Mouse (Mus musculus) megakaryocyte, adult 5-6 weeks (primary cell): ENCODE data around the gene Vkorc1. TPM values are rescaled to one million over a fixed set of nuclear protein-coding genes. Genes with fewer than 3 reads are reported as not detected.
"Not testable (repeated sequence)": the region's sequence is repeated elsewhere in the genome, so short reads cannot be mapped to it uniquely, and the experiment has no call there.

Experiments
- ATAC-seq: 2 replicates; pipeline ENCODE4 v1.8.0; 2016; ENCODE audit warnings: mild to moderate bottlenecking, inconsistent platforms; ENCODE audit not compliant: poor library complexity, severe bottlenecking
- total RNA-seq, 2 experiments: library from RNA; stranded (forward) in 1 of 2; stranded (reverse) in 1 of 2; fragments of 153-499, 151-499 nt in 1 of 2; fragments of 221-1000, 200-1000 nt in 1 of 2; gene quantifications; 2 replicates each; pipeline versions ENCODE4 v1.2.3 to v1.2.4; 2015 to 2017

The Vkorc1 gene
- total RNA-seq, 2 experiments from 2014 or later: 5.5 to 59.6 TPM

DNA sequence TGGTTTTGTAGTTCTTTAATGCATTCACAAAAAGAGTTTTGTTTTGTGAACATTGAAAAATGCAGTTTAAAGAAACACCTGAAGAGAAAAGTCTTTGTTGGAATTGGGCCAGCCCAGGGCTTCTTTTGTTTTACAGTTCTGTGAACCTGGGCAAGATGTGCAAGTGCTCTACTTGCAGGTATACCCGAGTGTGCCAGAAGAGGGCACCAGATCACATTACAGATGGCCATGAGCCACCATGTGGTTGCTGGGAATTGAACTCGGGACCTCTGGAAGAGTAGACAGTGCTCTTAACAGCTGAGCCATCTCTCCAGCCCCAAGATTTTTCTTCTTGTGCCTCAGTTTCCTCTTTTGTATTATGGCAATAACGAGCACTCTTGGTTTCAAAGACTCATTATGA, 22.8 kb upstream of the Vkorc1 start:
- 0 out of 2 replicates have a peak, but pooled peaks have one; percentile 23 for ATAC-seq

DNA sequence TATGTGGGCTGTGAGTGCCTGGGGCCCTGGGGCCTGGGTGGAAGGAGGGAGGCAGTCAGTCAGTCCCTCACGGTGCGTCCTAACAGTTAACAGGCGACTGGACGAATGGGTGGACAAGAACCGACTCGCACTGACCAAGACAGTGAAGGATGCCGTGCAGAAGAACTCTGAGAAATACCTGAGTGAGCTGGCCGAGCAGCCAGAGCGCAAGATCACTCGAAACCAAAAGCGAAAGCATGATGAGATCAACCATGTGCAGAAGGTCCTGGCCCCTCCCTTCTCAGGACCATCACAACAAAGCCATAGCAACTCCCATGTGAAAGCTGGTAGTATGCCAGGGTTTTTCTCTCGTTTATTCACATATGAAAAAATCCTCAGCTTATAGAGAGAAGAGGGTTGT, 19.9 kb upstream of the Vkorc1 start:
- no peak for ATAC-seq

DNA sequence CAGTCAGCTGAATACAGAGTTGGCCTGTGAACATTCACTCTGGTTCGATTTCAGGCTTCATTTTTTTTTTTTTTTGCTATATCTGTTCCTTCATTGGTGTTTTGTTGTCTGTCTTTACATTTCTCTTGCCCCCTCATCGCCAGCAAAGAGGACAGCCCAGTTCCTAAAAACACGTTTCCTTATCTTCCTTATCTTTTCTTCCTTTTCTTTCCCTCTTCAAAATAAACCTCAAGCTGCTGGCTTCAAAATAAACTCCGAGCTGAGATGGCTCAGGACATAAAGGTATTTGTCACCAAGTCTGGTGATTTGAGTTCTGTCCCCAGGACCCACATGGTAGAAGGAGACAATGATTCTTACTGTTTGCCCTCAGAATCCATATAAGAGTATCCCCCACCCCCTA, 17.5 kb upstream of the Vkorc1 start:
- ATAC-seq: no peak

DNA sequence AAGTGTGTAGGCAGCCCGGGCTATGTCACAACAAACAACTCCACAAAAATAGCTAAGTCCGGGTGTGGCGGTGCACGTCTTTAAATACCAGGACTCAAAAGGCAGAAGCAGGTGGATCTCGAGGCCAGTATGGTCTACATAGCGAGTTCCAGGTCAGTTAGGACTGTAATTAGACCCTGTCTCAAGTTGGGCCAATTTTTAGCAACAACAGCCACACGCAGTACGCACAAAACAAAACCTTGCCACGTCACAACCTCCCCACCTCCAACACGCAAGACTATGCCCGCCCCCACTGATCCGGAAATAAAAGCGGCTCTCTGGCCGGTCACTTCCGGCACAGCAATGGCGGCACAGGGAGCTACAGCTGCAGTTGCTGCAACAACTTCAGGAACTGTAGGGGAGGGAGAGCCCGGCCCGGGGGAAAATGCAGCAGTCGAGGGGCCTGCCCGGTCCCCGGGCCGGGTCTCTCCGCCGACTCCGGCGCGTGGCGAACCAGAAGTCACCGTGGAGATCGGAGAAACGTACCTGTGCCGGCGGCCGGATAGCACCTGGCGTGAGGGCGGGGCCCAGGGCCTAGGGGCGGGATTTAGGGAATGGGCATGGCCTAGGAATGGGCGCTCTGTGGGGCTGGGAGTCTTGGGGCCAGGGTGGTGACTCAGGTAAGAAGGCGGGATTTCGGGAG, 16.9 kb upstream of the Vkorc1 start, which contains the start of gene Kat8:
TSS of gene Kat8 (plus strand) at position 327 of the 682 bp plus-strand sequence.
- peak; percentile 100 for ATAC-seq

DNA sequence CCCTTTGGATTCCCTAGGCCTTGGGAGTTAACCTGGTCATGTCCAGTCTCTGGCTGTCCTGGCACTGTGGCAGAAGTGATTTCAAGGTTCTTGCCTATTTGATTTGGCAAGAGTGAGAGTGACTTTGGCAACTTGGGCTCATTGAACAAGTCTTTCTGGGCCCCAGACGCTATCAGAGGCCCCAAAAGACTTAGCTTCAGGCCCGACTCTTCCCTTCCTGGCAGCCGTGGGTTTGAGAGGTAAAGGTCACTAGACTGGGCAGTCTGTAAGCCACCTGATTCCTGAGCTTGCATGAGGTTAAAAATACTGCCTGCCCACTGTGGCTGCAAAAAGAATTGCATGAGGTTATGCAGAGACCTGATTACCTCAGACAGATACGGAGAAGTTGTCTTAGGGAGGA, 13.2 kb upstream of the Vkorc1 start:
- no peak for ATAC-seq

DNA sequence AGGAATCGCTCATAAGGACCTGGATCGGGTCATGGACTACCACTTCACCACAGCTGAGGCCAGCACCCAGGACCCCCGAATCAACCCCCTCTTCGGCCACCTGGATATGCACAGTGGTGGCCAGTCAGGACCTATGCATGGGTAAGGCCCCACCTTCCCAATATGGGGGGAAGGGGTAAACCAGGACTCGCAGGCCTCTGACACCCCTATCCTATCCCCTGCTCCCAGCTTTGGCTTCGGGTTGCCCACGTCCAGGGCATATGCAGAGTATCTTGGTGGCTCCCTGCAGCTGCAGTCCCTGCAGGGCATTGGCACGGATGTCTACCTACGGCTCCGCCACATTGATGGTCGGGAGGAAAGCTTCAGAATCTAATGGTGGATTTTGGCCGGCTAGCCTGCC, 12.5 kb upstream of the Vkorc1 start:
- no peak for ATAC-seq

DNA sequence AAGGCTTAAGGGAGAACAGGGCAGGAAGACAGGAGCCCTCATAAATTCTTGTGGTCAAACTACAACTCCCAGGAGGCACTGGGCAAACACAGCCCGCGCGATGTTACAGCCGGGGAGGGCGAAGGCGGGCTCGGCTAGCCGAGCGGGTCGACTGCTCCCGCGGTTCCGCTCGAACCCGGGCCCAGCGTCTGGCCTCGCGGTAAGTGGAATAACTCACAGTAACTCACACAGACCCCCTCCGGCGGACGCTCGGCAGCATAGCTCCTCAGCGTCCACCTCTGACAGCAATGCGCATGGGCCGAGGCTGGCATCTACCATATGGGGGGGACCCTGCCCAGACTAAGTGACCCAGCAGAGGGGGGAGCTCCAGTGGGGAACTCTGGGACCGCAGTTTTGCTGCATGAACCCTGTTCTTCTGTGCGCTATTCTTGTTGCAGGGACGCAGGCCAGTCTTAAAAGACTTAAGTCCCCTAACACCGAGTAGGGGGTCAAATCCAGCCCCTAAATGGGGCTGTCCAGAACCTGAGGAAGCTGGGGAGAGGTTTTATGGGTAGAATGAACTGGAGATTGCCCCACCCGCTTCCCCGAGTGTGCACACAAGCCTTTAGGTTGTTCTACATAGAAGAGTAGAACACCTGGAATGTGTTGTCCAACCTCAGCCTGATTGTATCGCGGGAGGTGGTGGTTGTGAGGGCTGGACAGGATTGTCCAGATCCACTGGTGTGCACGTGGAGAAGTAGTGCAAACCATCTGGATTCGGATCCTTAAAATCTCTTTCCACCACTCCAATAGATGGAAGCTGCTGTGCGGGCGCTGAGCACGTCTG, 8.8 kb upstream of the Vkorc1 start, which contains the start of gene Bckdk:
TSS of gene Bckdk (plus strand) at position 112 of the 826 bp plus-strand sequence.
- ATAC-seq: peak; percentile 86

DNA sequence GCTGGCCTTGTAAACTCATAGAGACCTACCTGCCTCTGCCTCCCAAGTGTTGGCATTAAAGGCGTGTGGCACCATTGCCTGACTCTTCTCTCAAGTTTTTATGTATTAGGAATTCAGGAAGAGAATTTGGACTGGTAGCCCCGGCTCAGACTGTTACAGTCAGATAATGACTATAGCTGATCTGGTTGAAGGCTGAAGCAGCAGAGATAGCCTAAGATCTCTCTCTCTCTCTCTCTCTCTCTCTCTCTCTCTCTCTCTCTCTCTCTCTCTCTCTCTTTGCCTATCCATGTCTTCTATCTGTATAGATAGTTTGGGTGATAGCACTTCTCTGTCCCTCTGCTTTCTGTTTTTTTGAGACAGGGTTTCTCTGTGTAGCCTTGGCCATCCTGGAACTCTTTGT, 6.4 kb upstream of the Vkorc1 start:
- no peak for ATAC-seq

DNA sequence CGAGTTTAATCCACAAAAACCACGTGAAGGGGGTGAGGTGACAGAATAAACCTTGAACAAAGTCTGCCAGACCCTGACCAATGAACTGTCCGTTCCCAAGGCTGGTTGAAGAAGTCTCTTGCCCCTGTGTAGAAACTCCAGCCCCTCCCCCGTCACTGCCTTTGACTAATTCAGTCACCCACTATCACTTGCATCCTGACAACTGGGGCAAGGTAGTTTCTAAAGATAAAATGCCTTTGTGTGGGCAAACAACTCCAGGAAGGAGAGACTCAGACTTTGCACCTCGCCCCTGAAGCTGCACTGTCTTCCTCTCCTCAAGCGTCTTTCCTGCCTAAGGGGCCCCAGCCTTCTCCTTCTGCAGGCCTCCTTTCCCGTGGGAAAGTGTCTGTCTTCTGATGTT, 4.6 kb upstream of the Vkorc1 start:
- ATAC-seq: no peak

DNA sequence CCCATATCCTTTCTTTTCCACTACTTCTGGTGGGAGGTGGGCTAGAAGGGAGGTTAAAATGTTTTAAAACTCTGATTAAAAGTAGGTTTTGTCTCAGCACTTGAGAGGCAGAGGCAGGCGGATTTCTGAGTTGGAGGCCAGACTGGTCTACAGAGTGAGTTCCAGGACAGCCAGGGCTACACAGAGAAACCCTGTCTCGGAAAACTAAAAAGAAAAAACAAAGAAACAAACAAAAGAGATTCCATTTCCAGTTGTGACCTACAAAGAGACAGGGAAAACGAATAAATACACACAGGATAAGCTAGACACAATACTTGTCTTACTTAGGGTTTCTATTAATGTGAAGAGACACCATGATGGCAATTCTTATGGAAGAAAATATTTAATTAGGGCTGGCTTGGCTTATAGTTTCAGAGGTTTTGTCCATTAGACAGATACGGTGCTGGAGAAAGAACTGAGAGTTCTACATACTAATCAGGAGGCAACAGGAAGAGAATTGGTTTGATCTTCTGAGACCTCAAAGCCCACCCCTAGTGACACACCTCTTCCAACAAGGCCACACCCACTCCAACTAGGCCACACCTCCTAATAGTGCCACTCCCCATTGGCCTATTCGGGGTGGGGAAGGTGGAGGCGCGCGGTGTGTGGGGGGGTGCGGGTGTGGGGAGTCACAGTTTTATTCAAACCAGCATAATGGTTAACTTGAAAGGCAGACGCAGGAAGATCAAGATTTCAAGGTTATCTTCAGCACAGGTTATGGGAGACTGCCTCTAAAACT, 3.0 kb upstream of the Vkorc1 start:
- ATAC-seq: no peak

DNA sequence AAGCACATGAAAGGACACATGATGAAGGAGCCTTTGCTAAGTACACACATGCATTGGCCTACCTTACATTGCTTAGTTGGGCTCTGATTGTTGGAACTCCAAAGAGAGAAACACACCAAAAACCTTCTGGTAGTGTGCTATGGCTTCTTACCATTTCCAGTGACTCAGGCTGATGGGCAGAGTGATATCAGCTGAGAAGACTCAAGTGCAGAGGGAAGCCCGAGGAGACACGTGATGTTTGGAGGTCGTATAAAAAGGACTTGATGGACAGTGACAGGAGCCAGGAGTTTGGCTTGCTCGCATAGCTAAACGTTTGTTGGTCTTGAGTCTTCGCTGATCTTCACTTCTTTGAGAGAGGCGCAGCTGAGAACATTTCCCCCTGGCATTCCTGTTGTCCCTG, 2.1 kb upstream of the Vkorc1 start:
- ATAC-seq: no peak

DNA sequence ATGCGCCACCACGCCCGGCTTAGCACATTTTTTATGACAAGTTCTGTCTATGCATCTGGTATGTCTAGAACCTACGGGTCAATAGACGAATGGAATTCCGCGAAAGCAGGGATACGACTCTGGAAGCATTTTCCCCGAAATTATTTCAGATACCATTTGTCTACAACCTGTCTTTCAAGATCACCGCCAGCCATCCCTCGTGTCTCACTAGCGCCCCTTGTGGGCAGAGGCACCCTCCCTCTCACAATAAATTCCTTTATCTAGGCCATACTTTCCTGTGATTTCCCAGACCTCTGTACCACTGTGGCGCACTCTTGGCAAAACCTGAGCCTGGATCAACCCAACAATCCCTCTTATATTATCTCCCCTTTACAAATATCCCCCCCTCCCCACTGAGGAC, 967 bp upstream of the Vkorc1 start:
- ATAC-seq: peak; percentile 45; the same call in 1 of the 2 replicates

DNA sequence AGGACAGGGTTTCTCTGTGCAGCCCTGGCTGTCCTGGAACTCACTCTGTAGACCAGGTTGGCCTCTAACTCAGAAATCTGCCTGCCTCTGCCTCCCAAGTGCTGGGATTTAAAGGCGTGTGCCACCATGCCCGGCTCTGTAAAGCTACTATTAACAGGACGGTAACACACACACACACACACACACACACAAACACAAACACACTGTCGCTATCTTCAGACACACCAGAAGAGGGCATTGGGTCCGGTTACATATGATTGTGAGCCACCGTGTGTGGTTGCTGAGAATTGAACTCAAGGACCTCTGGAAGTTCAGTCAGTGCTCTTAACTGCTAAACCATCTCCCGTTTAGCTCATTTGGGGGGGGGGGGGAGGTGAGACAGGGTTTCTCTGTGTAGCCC, 474 bp upstream of the Vkorc1 start:
- ATAC-seq: not testable (repeated sequence)

DNA sequence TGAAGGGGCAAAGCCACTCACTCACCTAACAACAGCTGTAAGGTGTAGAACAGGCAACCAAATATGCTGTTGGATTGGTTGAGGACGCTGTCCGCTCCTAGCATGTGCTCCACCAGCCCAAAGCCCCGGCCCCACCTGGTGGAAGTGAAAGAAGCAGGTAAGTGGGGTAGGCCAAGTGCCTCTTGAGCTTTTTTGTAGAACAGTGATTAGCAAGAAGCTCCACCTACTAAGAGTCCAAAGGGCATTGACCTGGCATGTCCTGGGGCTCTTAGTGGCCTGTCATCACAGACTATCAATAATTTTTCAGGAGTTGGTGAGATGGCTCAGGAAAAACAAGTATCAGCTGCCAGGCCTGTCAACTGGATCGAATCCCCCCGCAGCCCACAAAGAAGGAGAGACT, 937 bp downstream of the Vkorc1 start:
- no peak for ATAC-seq

DNA sequence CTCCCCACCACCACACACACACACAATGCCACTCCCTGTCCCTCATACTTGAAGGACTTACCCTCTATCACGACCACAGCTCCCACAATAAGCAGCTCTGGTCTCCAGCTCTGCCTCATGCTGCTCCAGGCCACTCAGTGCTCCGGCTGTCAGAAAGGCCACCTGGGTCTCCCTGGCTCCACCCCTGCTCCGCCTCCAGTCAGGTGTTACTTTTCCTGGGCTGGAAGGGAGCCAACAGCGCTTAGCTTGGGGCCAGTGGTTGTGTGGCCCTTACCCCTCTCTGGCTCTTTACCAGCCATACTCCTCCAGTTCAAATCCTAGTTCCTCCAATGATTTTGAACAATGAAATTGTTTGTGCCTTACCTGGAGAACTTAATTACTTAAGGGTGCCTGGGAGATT, 4.6 kb downstream of the Vkorc1 start, which contains the start of gene Prss53:
TSS of gene Prss53 (minus strand) at position 173 of the 400 bp plus-strand sequence.
- no peak for ATAC-seq

DNA sequence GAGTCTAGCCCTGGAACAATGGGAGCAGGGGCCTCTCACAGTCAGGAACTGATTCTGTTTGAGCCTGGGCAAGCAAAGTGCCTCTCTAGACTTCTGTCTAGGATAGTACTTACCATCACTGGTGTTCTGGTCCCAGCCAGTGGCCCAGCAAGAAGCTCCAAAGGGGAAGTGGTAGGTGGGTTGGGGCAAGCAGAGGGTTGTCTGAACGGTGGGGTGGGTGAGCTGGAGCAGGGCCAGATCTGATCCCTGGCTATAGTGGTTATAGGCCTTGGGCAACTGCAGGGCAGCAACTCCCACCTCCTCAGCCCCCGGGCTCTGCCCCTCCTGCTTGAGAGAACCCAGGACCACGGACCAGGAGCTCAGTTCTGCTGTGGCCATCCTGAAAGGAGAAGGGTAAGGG, 6.6 kb downstream of the Vkorc1 start:
- peak; percentile 35; the same call in 1 of the 2 replicates for ATAC-seq

DNA sequence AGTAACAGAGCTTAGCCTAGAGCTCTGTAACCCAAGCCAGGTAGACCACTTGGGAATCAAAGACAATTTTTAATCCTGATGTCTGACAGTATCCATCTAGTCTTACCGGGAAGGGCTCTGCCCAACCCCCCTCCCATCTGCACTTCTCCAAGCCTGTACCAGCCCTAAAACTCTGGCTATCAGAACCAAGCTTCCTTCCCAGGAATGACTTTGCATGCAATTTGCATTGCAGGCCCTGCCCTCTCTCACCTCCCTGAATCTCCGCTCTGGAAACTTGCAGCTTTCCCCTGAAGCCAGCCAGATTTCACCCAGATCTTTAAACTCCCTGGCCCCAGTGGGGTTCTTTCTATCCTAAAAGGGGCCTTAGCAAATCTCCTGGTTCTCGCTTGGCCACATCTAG, 7.6 kb downstream of the Vkorc1 start:
- no peak for ATAC-seq

DNA sequence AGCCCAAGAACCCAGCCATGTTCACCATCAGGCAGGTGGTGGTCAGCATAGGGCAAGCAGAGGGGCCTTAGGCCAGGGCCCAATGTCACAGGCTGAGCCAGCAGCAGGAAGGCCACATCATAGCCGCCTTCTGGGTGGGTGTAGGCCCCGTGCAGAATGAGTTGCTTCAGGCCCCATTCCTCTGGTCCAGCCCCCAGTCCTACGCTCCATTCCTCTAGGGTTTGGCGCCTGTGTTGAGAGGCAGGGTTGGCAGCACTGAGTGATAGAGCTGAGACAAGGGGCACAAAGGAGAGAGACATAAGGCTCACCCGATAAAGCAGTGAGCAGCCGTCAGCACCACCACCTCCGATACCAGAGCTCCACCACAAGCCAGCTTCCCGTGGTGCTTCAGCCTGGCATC, 8.2 kb downstream of the Vkorc1 start:
- ATAC-seq: no peak

DNA sequence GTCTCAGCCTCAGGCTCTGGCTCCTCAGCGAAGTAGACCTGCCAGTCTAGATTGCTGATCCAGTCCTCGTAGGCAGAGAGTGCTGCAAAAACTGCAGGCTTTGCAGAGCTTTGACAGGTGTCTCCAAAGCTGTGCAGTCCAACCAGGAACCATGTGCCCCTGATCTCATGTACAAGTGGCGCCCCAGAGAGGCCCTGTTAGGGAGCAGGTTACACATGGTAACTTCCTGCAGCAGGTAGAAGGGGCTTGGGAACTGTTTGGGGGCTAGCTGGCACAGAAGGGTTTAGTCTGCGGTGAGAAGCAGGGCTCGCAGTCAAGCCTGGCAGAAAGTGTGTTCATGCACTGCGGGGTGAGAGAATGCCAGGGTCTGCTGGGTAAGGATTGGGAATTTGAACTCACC, 8.9 kb downstream of the Vkorc1 start:
- no peak for ATAC-seq

DNA sequence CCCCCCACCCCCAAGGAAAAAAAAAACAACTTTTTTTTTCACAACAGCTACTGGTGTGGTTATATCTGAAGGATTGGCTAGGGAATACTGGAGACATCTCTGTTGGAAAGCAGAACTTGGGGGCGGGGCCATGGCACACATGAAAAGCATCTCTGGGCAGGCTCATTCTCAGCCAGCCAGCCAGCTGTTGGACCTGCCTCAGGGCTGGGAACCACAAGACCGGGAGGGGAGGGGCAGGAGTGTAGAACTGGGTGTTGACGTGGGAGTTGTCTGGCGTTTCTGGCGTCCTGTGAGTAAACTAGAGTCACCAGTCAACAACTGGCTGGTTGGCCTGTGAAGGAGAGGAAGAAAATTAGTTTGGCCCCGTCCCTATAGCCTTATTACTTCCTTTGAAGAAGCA, 9.5 kb downstream of the Vkorc1 start:
- ATAC-seq: no peak

DNA sequence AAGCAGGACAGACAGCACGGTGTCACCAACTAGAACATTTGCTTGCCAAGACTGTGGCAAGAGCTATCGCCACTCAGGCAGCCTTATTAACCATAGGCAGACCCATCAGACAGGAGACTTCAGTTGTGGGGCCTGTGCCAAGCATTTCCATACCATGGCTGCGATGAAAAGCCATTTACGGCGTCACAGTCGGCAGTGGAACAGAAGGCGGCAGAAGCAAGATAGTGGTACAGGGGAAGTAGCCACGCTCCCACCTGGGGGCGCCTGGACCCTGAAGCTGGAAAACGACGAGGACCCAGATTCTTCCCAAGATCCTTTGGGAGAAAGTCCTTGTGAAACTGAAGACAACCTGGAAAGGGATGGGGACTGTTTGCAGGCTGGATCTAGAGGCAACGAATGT, 15.0 kb downstream of the Vkorc1 start:
- no peak for ATAC-seq
